In the genomic region with DNA sequence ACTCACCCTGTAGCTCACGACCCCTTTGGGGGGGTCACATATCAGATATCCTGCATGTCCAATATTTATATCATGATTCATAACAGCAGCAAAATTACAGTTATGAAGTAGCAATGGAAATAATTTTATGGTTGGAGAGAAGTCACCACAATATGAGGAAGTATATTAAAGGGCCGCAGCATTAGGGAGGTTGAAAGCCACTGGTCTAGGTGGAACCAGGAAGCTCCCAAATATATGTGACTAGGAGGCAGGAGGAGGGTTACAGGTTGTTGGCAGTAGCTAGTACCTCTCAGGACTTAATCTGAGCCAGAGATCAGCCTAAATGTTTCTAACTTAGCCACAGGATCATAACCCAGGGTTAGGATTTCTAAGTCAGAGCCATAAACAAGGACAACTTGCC, we compare ENCODE assay signal across 25 mouse cellular contexts. TPM values are rescaled to one million over a fixed set of nuclear protein-coding genes. Genes with fewer than 3 reads are reported as not detected.
DNase-seq lines count a peak whose midpoint lies in the region; ATAC-seq and TF ChIP-seq lines count a peak whose summit lies in the region.
"Had no signal": no experiment of that assay in that cellular context is flagged by ENCODE, and none has a peak within 500 bp of the region (broad histone marks: within the 10 kb centered on the region; RNA-seq: fewer than 3 reads in every experiment).

No protein-coding gene starts in this region.

- no peak overlapping the region for H3K4me3 ChIP-seq in CH12.LX (replicated peaks in 1 of 3; ENCODE audit: low read depth in 2 of 3, low read length in 2 of 3, poor library complexity in 1 of 3)
- H3K4me3 ChIP-seq: embryonic facial prominence, embryonic 13.5 days; embryonic facial prominence, embryonic 15.5 days; erythroblast, embryonic 14.5 days; forebrain, embryonic 10.5 days; forebrain, embryonic 12.5 days had no signal

- dilution Hi-C loops in CH12.LX (cut with MboI; ENCODE audit: extremely low pct_ligation_motif_present, extremely low pct_unique_long_range_greater_than_20kb, low sequenced_read_pairs) = no loop called here

- H3K79me2 ChIP-seq in CH12.LX (replicated peaks; ENCODE audit: control insufficient read depth, extremely low read depth, insufficient read depth, poor library complexity, severe bottlenecking) = no peaks in the 10 kb centered on the region

- in situ Hi-C loops in CH12.LX (cut with MboI; ENCODE audit: low pct_ligation_motif_present, low pct_unique_long_range_greater_than_20kb, low sequenced_read_pairs) = no loop called here

- no peak overlapping the region for H3K4me2 ChIP-seq in CH12.LX (ENCODE audit: insufficient read depth, low read depth, poor library complexity, severe bottlenecking)
- H3K4me2 ChIP-seq: embryonic facial prominence, embryonic 13.5 days; embryonic facial prominence, embryonic 15.5 days; forebrain, embryonic 12.5 days had no signal

- ATAC-seq in granulocyte monocyte progenitor cell, adult 5-6 weeks (replicated peaks; ENCODE audit: poor library complexity, severe bottlenecking) = peak; percentile 67; the same call in 1 of the 2 replicates
- 0 out of 2 replicates have a peak, but pooled peaks have one; percentile 52 for ATAC-seq in megakaryocyte, adult 5-6 weeks (ENCODE audit: poor library complexity, severe bottlenecking)
- ATAC-seq: CD4-positive, CD25-positive, alpha-beta regulatory T cell, adult 4 months; forebrain, embryonic 14.5 days; forebrain, embryonic 16.5 days had no signal

- H3K27ac ChIP-seq in CH12.LX (ENCODE audit: insufficient read depth, low read depth) = no peak overlapping the region
- H3K27ac ChIP-seq: embryonic facial prominence, embryonic 13.5 days; embryonic facial prominence, embryonic 15.5 days; forebrain, embryonic 10.5 days; forebrain, embryonic 12.5 days had no signal

- H3K4me1 ChIP-seq in CH12.LX (ENCODE audit: control insufficient read depth in 1 of 2, insufficient read depth in 2 of 2) = peaks cover 0 to 2% of the 10 kb centered on the region in 2 experiments; a peak in 1 of 4 replicates

- no peak for TF ChIP-seq CTCF in CH12.LX (conservative IDR thresholded peaks at IDR 0.05 in 1 of 2, IDR thresholded peaks at IDR 0.05 in 1 of 2; ENCODE audit: low read depth in 2 of 2, low read length in 2 of 2)

- H3K27me3 ChIP-seq in CH12.LX (replicated peaks) = no peaks in the 10 kb centered on the region
- H3K27me3 ChIP-seq: embryonic facial prominence, embryonic 13.5 days; embryonic facial prominence, embryonic 15.5 days; forebrain, embryonic 12.5 days had no signal

- DNase-seq in CH12.LX (ENCODE audit: extremely low read depth) = peak; percentile 3
- DNase-seq in liver = no peak
- DNase-seq in thymus, postnatal 25 days = no peak
- no peak for DNase-seq in gastrocnemius, postnatal 25 days
- DNase-seq: adrenal gland, adult 2 months; adrenal gland, postnatal 10 days; adrenal gland, postnatal 25 days; B cell, adult 2 months; cerebellum, adult 11 months; cerebellum, adult 18-20 months; cerebellum, adult 8-10 months; cerebellum, postnatal 10 days; cerebellum, postnatal 25 days; embryo, embryonic 11 days had no signal

- no peak for TF ChIP-seq RAD21 in CH12.LX (IDR thresholded peaks at IDR 0.05; ENCODE audit: low read depth, low read length)

- TF ChIP-seq POLR2A in CH12.LX (IDR thresholded peaks at IDR 0.05; ENCODE audit: low read depth, low read length) = no peak

- H3K9ac ChIP-seq in CH12.LX (ENCODE audit: insufficient read depth, low read depth) = no peak overlapping the region
- H3K9ac ChIP-seq: embryonic facial prominence, embryonic 13.5 days; embryonic facial prominence, embryonic 15.5 days; forebrain, embryonic 12.5 days had no signal

- H3K9me3 ChIP-seq in CH12.LX (replicated peaks; ENCODE audit: low read length) = no peaks in the 10 kb centered on the region
- H3K9me3 ChIP-seq: embryonic facial prominence, embryonic 13.5 days; embryonic facial prominence, embryonic 15.5 days; forebrain, embryonic 10.5 days; forebrain, embryonic 12.5 days had no signal

- no peak for TF ChIP-seq EP300 in CH12.LX (IDR thresholded peaks at IDR 0.05; ENCODE audit: low read length)

- H3K36me3 ChIP-seq in CH12.LX (replicated peaks in 1 of 2; ENCODE audit: control insufficient read depth in 1 of 2, insufficient read depth in 1 of 2, low read length in 1 of 2) = no peaks in the 10 kb centered on the region
- H3K36me3 ChIP-seq: embryonic facial prominence, embryonic 13.5 days; embryonic facial prominence, embryonic 15.5 days; forebrain, embryonic 10.5 days; forebrain, embryonic 12.5 days had no signal

TF ChIP-seq in CH12.LX, 34 proteins besides CTCF, POLR2A, EP300 and RAD21:
- TF ChIP-seq MAZ (IDR thresholded peaks at IDR 0.05; ENCODE audit: low read depth, low read length) = no peak
- no peak for TF ChIP-seq CHD1 (IDR thresholded peaks at IDR 0.05; ENCODE audit: low read depth, low read length)
- TF ChIP-seq JUND (conservative IDR thresholded peaks at IDR 0.05; ENCODE audit: low read depth, low read length) = no peak

RNA-seq across cellular contexts. Expression of a gene that starts 56.3 kb away (rescaled TPM):
- total RNA-seq in CH12.LX (2012; rRNA removed) = 15.6 and 17.3 TPM in 2 replicates
- 15.7 and 16.4 TPM in 2 replicates for total RNA-seq in CH12.LX (2014; rRNA removed)
- polyA plus RNA-seq in CH12.LX (2012; ENCODE audit: insufficient read length, low read depth) = 22.9 and 24.4 TPM in 2 replicates
- total RNA-seq in granulocyte monocyte progenitor cell, adult 5-6 weeks (2014; fragmentation: Nextera tagmentation) = 2.1 and 2.5 TPM in 2 replicates
- total RNA-seq in granulocyte monocyte progenitor cell, adult 5-6 weeks (2017) = 2.4 and 3.1 TPM in 2 replicates
- 3.5 and 3.9 TPM in 2 replicates for total RNA-seq in megakaryocyte, adult 5-6 weeks (2015)
- total RNA-seq in megakaryocyte, adult 5-6 weeks (2017) = 5.9 and 6.5 TPM in 2 replicates
- 1 to 10 TPM; 4.5 to 6.0 TPM for total RNA-seq in gastrocnemius, postnatal 25 days (2021)
- total RNA-seq: MEL had no signal
